Mouse (Mus musculus) hindbrain, embryonic 11.5 days (tissue): ENCODE measurements around the gene Theg. TPM values are rescaled to one million over a fixed set of nuclear protein-coding genes. Genes with fewer than 3 reads are reported as not detected.
A peak's percentile ranks its signal among the peaks of the same experiment; 100 is the strongest.

Source experiments
- ATAC-seq: fragments of 200-750 bp; cut with Nextera tagmentation; 2 replicates; pipeline ENCODE4 v1.8.0; 2017; ENCODE audit warnings: mild to moderate bottlenecking, moderate TSS enrichment, moderate library complexity; ENCODE audit not compliant: low FRiP score
- DNase-seq: peaks from one replicate; pipeline ENCODE4 v3.0.0-alpha.2; 2015; ENCODE audit warnings: low spot score
- H3K27ac ChIP-seq: fragments of 300-500 bp; sonication (generic); 2 replicates; pipeline ENCODE4 v1.5.1; 2014; ENCODE audit warnings: mild to moderate bottlenecking, low read depth, low read length
- H3K27me3 ChIP-seq: fragments of 300-500 bp; sonication (generic); 2 replicates; pipeline ENCODE4 v1.6.1; 2014; ENCODE audit warnings: mild to moderate bottlenecking, low read length, moderate library complexity, mixed read lengths; ENCODE audit not compliant: control insufficient read depth, insufficient read depth
- H3K36me3 ChIP-seq: fragments of 300-500 bp; sonication (generic); 2 replicates; pipeline ENCODE4 v1.6.1; 2014; ENCODE audit warnings: mild to moderate bottlenecking, low read length, moderate library complexity, mixed read lengths; ENCODE audit not compliant: control insufficient read depth, insufficient read depth
- H3K4me1 ChIP-seq: fragments of 300-500 bp; sonication (generic); replicated peaks from 2 replicates; pipeline ENCODE4 v1.6.1; 2014; ENCODE audit warnings: low read length, mixed read lengths; ENCODE audit not compliant: control insufficient read depth, insufficient read depth
- H3K4me2 ChIP-seq: fragments of 300-500 bp; sonication (generic); replicated peaks from 2 replicates; pipeline ENCODE4 v1.6.1; 2014; ENCODE audit warnings: mild to moderate bottlenecking, low read depth, low read length
- H3K4me3 ChIP-seq: fragments of 300-500 bp; sonication (generic); 2 replicates; pipeline ENCODE4 v1.5.1; 2014; ENCODE audit warnings: low read depth, low read length
- H3K9ac ChIP-seq: fragments of 300-500 bp; sonication (generic); 2 replicates; pipeline ENCODE4 v1.6.1; 2014; ENCODE audit warnings: low read depth, low read length
- H3K9me3 ChIP-seq: fragments of 300-500 bp; sonication (generic); 2 replicates; pipeline ENCODE4 v1.6.1; 2016; ENCODE audit warnings: low read length; ENCODE audit not compliant: control insufficient read depth
- WGBS: fragments of 180-500 bp; shearing (Covaris S2); extraction: QIAGEN DNeasy Blood & Tissue Kit; methylation state at CpG from one replicate; pipeline ENCODE4 v1.1.7; 2014; 5-methylcytosine and 5-hydroxymethylcytosine counted together
- polyA plus RNA-seq: library from polyadenylated mRNA; unstranded; fragments of >200 nt; fragmentation: Nextera tagmentation; extraction: Ambion mirVana; gene quantifications from 2 replicates; pipeline ENCODE4 v1.2.1, GENCODE M21; 2014

Theg gene
- polyA plus RNA-seq, 1 experiment from 2014 or later = not detected

GRCm38 (mm10) chr10:79542171-79542570 is 45.0 kb downstream of the Theg start:
- peaks cover 27% of the 10 kb centered on the region for H3K36me3 ChIP-seq
- H3K9me3 ChIP-seq = no peaks in the 10 kb centered on the region
- H3K27ac ChIP-seq = no peak overlapping the region
- ATAC-seq = no peak
- no peaks in the 10 kb centered on the region for H3K27me3 ChIP-seq
- no peak overlapping the region for H3K4me2 ChIP-seq
- no peak overlapping the region for H3K4me3 ChIP-seq
- WGBS = 95% methylated on average over 11 of the region's 11 CpGs
- DNase-seq = no peak
- H3K9ac ChIP-seq = no peak overlapping the region
- no peaks in the 10 kb centered on the region for H3K4me1 ChIP-seq

GRCm38 (mm10) chr10:79541522-79541921 is 45.6 kb downstream of the Theg start:
- Histone ChIP-seq H3K27ac (no peak overlapping the region), H3K4me2 (no peak overlapping the region), H3K36me3 (peaks cover 26% of the 10 kb centered on the region), H3K9me3 (no peaks in the 10 kb centered on the region), H3K4me3 (no peak overlapping the region), H3K27me3 (no peaks in the 10 kb centered on the region), H3K9ac (no peak overlapping the region), H3K4me1 (no peaks in the 10 kb centered on the region)
- DNase-seq = no peak
- ATAC-seq = no peak
- 69% methylated on average over 15 of the region's 15 CpGs for WGBS

GRCm38 (mm10) chr10:79540746-79541145 is 46.4 kb downstream of the Theg start:
- Histone ChIP-seq H3K4me3 (no peak overlapping the region), H3K36me3 (peaks cover 26% of the 10 kb centered on the region), H3K9me3 (no peaks in the 10 kb centered on the region), H3K27ac (no peak overlapping the region), H3K4me1 (no peaks in the 10 kb centered on the region), H3K4me2 (no peak overlapping the region), H3K9ac (no peak overlapping the region), H3K27me3 (no peaks in the 10 kb centered on the region)
- 97% methylated on average over 11 of the region's 11 CpGs for WGBS
- DNase-seq (no peak), ATAC-seq (0 out of 2 replicates have a peak, but pooled peaks have one; percentile 10)

- no peak overlapping the region for H3K4me3 ChIP-seq
- no peaks in the 10 kb centered on the region for H3K27me3 ChIP-seq
- DNase-seq = no peak
- 96% methylated on average over 16 of the region's 16 CpGs for WGBS
- H3K9ac ChIP-seq = no peak overlapping the region
- H3K27ac ChIP-seq = no peak overlapping the region
- no peak for ATAC-seq
- no peaks in the 10 kb centered on the region for H3K4me1 ChIP-seq
- H3K36me3 ChIP-seq = peaks cover 19% of the 10 kb centered on the region
- H3K9me3 ChIP-seq = no peaks in the 10 kb centered on the region
- no peak overlapping the region for H3K4me2 ChIP-seq
Observed at GRCm38 (mm10) chr10:79539701-79540495, 47.2 kb downstream of the Theg start.

GRCm38 (mm10) chr10:79538873-79539272 is 48.3 kb downstream of the Theg start:
- no peaks in the 10 kb centered on the region for H3K9me3 ChIP-seq
- no peak overlapping the region for H3K4me3 ChIP-seq
- DNase-seq = no peak
- no peak overlapping the region for H3K4me2 ChIP-seq
- no peak overlapping the region for H3K27ac ChIP-seq
- no peak for ATAC-seq
- peaks cover 19% of the 10 kb centered on the region for H3K36me3 ChIP-seq
- H3K9ac ChIP-seq = no peak overlapping the region
- H3K27me3 ChIP-seq = no peaks in the 10 kb centered on the region
- H3K4me1 ChIP-seq = no peaks in the 10 kb centered on the region
- WGBS = 77% methylated on average over 4 of the region's 4 CpGs

- DNase-seq (no peak), ATAC-seq (no peak)
- H3K9ac ChIP-seq = no peak overlapping the region
- WGBS = 91% methylated on average over 3 of the region's 3 CpGs
- peaks cover 18% of the 10 kb centered on the region for H3K36me3 ChIP-seq
- H3K27me3 ChIP-seq = no peaks in the 10 kb centered on the region
- H3K27ac ChIP-seq = no peak overlapping the region
- H3K4me2 ChIP-seq = no peak overlapping the region
- no peaks in the 10 kb centered on the region for H3K9me3 ChIP-seq
- no peaks in the 10 kb centered on the region for H3K4me1 ChIP-seq
- no peak overlapping the region for H3K4me3 ChIP-seq
Observed at GRCm38 (mm10) chr10:79538323-79538722, 48.8 kb downstream of the Theg start.

GRCm38 (mm10) chr10:79537781-79538180 is 49.4 kb downstream of the Theg start:
- DNase-seq (no peak), ATAC-seq (no peak)
- Histone ChIP-seq H3K36me3 (peaks cover 15% of the 10 kb centered on the region), H3K27ac (no peak overlapping the region), H3K4me2 (no peak overlapping the region), H3K9ac (no peak overlapping the region), H3K4me3 (no peak overlapping the region), H3K4me1 (no peaks in the 10 kb centered on the region), H3K9me3 (no peaks in the 10 kb centered on the region), H3K27me3 (no peaks in the 10 kb centered on the region)
- WGBS = 84% methylated on average over 2 of the region's 2 CpGs

GRCm38 (mm10) chr10:79537271-79537670 is 49.9 kb downstream of the Theg start:
- 93% methylated on average over 7 of the region's 7 CpGs for WGBS
- no peak for ATAC-seq
- no peaks in the 10 kb centered on the region for H3K27me3 ChIP-seq
- no peak overlapping the region for H3K4me2 ChIP-seq
- H3K27ac ChIP-seq = no peak overlapping the region
- no peak overlapping the region for H3K4me3 ChIP-seq
- DNase-seq = no peak
- no peaks in the 10 kb centered on the region for H3K9me3 ChIP-seq
- H3K36me3 ChIP-seq = peaks cover 15% of the 10 kb centered on the region
- H3K9ac ChIP-seq = no peak overlapping the region
- H3K4me1 ChIP-seq = no peaks in the 10 kb centered on the region

- WGBS = 81% methylated on average over 12 of the region's 12 CpGs
- DNase-seq = no peak
Observed at GRCm38 (mm10) chr10:79536461-79537080, 50.6 kb downstream of the Theg start.

More at GRCm38 (mm10) chr10:79536461-79537080, 50.6 kb downstream of the Theg start:
- H3K9ac ChIP-seq = no peak overlapping the region
- H3K4me2 ChIP-seq = no peak overlapping the region
- H3K36me3 ChIP-seq = peaks cover 8% of the 10 kb centered on the region
- no peaks in the 10 kb centered on the region for H3K9me3 ChIP-seq
- no peak overlapping the region for H3K4me3 ChIP-seq
- H3K27ac ChIP-seq = no peak overlapping the region
- no peaks in the 10 kb centered on the region for H3K4me1 ChIP-seq
- ATAC-seq = no peak
- H3K27me3 ChIP-seq = no peaks in the 10 kb centered on the region
